Mouse (Mus musculus) heart, embryonic 11.5 days (tissue): ENCODE data around the gene Pitx2. TPM values are rescaled to one million over a fixed set of nuclear protein-coding genes. Genes with fewer than 3 reads are reported as not detected.

ENCODE experiments used
- ATAC-seq: fragments of 200-750 bp; cut with Nextera tagmentation; replicated peaks from 2 replicates; pipeline ENCODE4 v1.8.0; 2017; ENCODE audit warnings: moderate library complexity; ENCODE audit not compliant: insufficient number of reproducible peaks, low FRiP score, low TSS enrichment
- H3K27ac ChIP-seq: fragments of 300-500 bp; sonication (generic); 2 replicates; pipeline ENCODE4 v1.5.1; 2014; ENCODE audit warnings: mild to moderate bottlenecking, low read depth, low read length
- H3K27me3 ChIP-seq: fragments of 300-500 bp; sonication (generic); 2 replicates; pipeline ENCODE4 v1.6.1; 2014; ENCODE audit warnings: mild to moderate bottlenecking, low read length, mixed read lengths; ENCODE audit not compliant: control insufficient read depth, insufficient read depth
- H3K36me3 ChIP-seq: fragments of 300-500 bp; sonication (generic); 2 replicates; pipeline ENCODE4 v1.6.1; 2014; ENCODE audit warnings: mild to moderate bottlenecking, low read length, moderate library complexity, mixed read lengths; ENCODE audit not compliant: control insufficient read depth, insufficient read depth
- H3K4me1 ChIP-seq: fragments of 300-500 bp; sonication (generic); 2 replicates; pipeline ENCODE4 v1.6.1; 2014; ENCODE audit warnings: low read length; ENCODE audit not compliant: control insufficient read depth, insufficient read depth
- H3K4me2 ChIP-seq: fragments of 300-500 bp; sonication (generic); 2 replicates; pipeline ENCODE4 v1.6.1; 2014; ENCODE audit warnings: mild to moderate bottlenecking, moderate library complexity
- H3K4me3 ChIP-seq: fragments of 300-500 bp; sonication (generic); 2 replicates; pipeline ENCODE4 v1.5.1; 2014; ENCODE audit warnings: low read depth, low read length
- H3K9ac ChIP-seq: fragments of 300-500 bp; sonication (generic); 2 replicates; pipeline ENCODE4 v1.6.1; 2014; ENCODE audit warnings: mild to moderate bottlenecking, low read depth, low read length, moderate library complexity
- H3K9me3 ChIP-seq: fragments of 300-500 bp; sonication (generic); replicated peaks from 2 replicates; pipeline ENCODE4 v1.6.1; 2016; ENCODE audit warnings: low read length; ENCODE audit not compliant: control insufficient read depth
- WGBS: fragments of 180-500 bp; shearing (Covaris S2); extraction: QIAGEN DNeasy Blood & Tissue Kit; methylation state at CpG from one replicate; pipeline ENCODE4 v1.1.7; 2014; ENCODE audit not compliant: insufficient replicate concordance; 5-methylcytosine and 5-hydroxymethylcytosine counted together
- polyA plus RNA-seq: library from polyadenylated mRNA; unstranded; fragments of >200 nt; fragmentation: Nextera tagmentation; extraction: Ambion mirVana; gene quantifications from 2 replicates; pipeline ENCODE4 v1.2.1, GENCODE M21; 2014

Pitx2 gene
- polyA plus RNA-seq, 1 experiment from 2014 or later, result 32.8 TPM

GRCm38 (mm10) chr3:129198627-129198903 lies 1.1 kb upstream of the Pitx2 start:
- H3K4me1 ChIP-seq, result peaks cover 10% of the 10 kb centered on the region; the same call in 1 of the 2 replicates
- H3K27me3 ChIP-seq, result peaks cover 82% of the 10 kb centered on the region
- 1% methylated on average over 11 of the region's 11 CpGs for WGBS
- H3K9me3 ChIP-seq, result no peaks in the 10 kb centered on the region
- no peak overlapping the region for H3K4me3 ChIP-seq
- ATAC-seq, result no peak
- no peak overlapping the region for H3K9ac ChIP-seq
- no peaks in the 10 kb centered on the region for H3K36me3 ChIP-seq
- H3K4me2 ChIP-seq, result no peak overlapping the region
- no peak overlapping the region for H3K27ac ChIP-seq

GRCm38 (mm10) chr3:129199160-129199608 lies 494 bp upstream of the Pitx2 start:
- Histone ChIP-seq H3K9me3 (no peaks in the 10 kb centered on the region), H3K4me2 (peak overlapping the region; percentile 92), H3K27ac (no peak overlapping the region), H3K4me1 (peaks cover 11% of the 10 kb centered on the region; the same call in 1 of the 2 replicates), H3K4me3 (peak overlapping the region; percentile 55), H3K27me3 (peaks cover 86% of the 10 kb centered on the region), H3K36me3 (no peaks in the 10 kb centered on the region), H3K9ac (no peak overlapping the region)
- under 1% methylated on average over 16 of the region's 16 CpGs for WGBS
- no peak for ATAC-seq

GRCm38 (mm10) chr3:129200501-129200890 lies 818 bp downstream of the Pitx2 start:
- 3% methylated on average over 9 of the region's 9 CpGs for WGBS
- Histone ChIP-seq H3K36me3 (no peaks in the 10 kb centered on the region), H3K27ac (no peak overlapping the region), H3K9me3 (no peaks in the 10 kb centered on the region), H3K27me3 (peaks cover 86% of the 10 kb centered on the region), H3K9ac (no peak overlapping the region), H3K4me2 (peak overlapping the region; percentile 92), H3K4me3 (peak overlapping the region; percentile 55), H3K4me1 (peaks cover 15% of the 10 kb centered on the region; the same call in 1 of the 2 replicates)
- no peak for ATAC-seq

GRCm38 (mm10) chr3:129201156-129201555 lies 1.5 kb downstream of the Pitx2 start:
- no peak overlapping the region for H3K4me3 ChIP-seq
- no peak overlapping the region for H3K27ac ChIP-seq

GRCm38 (mm10) chr3:129201681-129202255 lies 2.1 kb downstream of the Pitx2 start:
- H3K4me2 ChIP-seq, result no peak overlapping the region
- H3K4me1 ChIP-seq, result peaks cover 15% of the 10 kb centered on the region; the same call in 1 of the 2 replicates
- H3K27ac ChIP-seq, result no peak overlapping the region
- H3K4me3 ChIP-seq, result no peak overlapping the region
- H3K9me3 ChIP-seq, result no peaks in the 10 kb centered on the region
- no peaks in the 10 kb centered on the region for H3K36me3 ChIP-seq
- H3K9ac ChIP-seq, result no peak overlapping the region
- peaks cover 84% of the 10 kb centered on the region for H3K27me3 ChIP-seq
- ATAC-seq, result no peak
- 2% methylated on average over 11 of the region's 11 CpGs for WGBS

More at GRCm38 (mm10) chr3:129201156-129201555, 1.5 kb downstream of the Pitx2 start:
- peaks cover 87% of the 10 kb centered on the region for H3K27me3 ChIP-seq
- no peak overlapping the region for H3K9ac ChIP-seq
- H3K9me3 ChIP-seq, result no peaks in the 10 kb centered on the region
- H3K4me1 ChIP-seq, result peaks cover 15% of the 10 kb centered on the region; the same call in 1 of the 2 replicates
- no peak overlapping the region for H3K4me2 ChIP-seq
- 3% methylated on average over 3 of the region's 3 CpGs for WGBS
- no peaks in the 10 kb centered on the region for H3K36me3 ChIP-seq
- ATAC-seq, result no peak

- Histone ChIP-seq H3K9me3 (no peaks in the 10 kb centered on the region), H3K36me3 (no peaks in the 10 kb centered on the region), H3K4me3 (peak overlapping the region; percentile 44), H3K4me1 (peaks cover 15% of the 10 kb centered on the region; the same call in 1 of the 2 replicates), H3K4me2 (peak overlapping the region; percentile 89), H3K27me3 (peaks cover 83% of the 10 kb centered on the region), H3K9ac (no peak overlapping the region), H3K27ac (no peak overlapping the region)
- WGBS, result 2% methylated on average over 36 of the region's 36 CpGs
- no peak for ATAC-seq
Measured at GRCm38 (mm10) chr3:129202871-129203740, 3.4 kb downstream of the Pitx2 start.

GRCm38 (mm10) chr3:129203761-129204440 lies 4.2 kb downstream of the Pitx2 start:
- under 1% methylated on average over 35 of the region's 35 CpGs for WGBS
- Histone ChIP-seq H3K4me3 (peak overlapping the region; percentile 44), H3K4me2 (peak overlapping the region; percentile 89), H3K4me1 (peaks cover 15% of the 10 kb centered on the region; the same call in 1 of the 2 replicates), H3K36me3 (no peaks in the 10 kb centered on the region), H3K27ac (no peak overlapping the region), H3K9ac (0 out of 2 replicates have a peak overlapping the region, but pooled peaks have one; percentile 34), H3K9me3 (no peaks in the 10 kb centered on the region), H3K27me3 (peaks cover 87% of the 10 kb centered on the region)
- ATAC-seq, result no peak
